Mouse (Mus musculus): ENCODE data around the gene Gm3072.
"Not testable (repeated sequence)": the region's sequence is repeated elsewhere in the genome, so short reads cannot be mapped to it uniquely, and the experiment has no call there.

- not testable (repeated sequence) for TF ChIP-seq POLR2A (IDR thresholded peaks at IDR 0.05; ENCODE audit: borderline replicate concordance, extremely low read depth, low read depth, low read length); CTCF (IDR thresholded peaks at IDR 0.05; ENCODE audit: insufficient read depth, low read length)
These were observed 1.9 kb downstream of the Gm3072 start for GRCm38 (mm10) chr14:41622535-41622934.
